12 mouse cellular contexts compared by ENCODE assay signal in genomic region chr1:98173907-98174810, GRCm38 (mm10).
DNase-seq lines count a peak whose midpoint lies in the region; ATAC-seq and TF ChIP-seq lines count a peak whose summit lies in the region.
"Had no signal": no experiment of that assay in that cellular context is flagged by ENCODE, and none has a peak within 500 bp of the region (broad histone marks: within the 10 kb centered on the region; RNA-seq: fewer than 3 reads in every experiment).

No protein-coding gene starts in this region.

- 62% methylated on average over 11 of the region's 11 CpGs for WGBS in neural tube, embryonic 12.5 days
- 72% methylated on average over 11 of the region's 11 CpGs for WGBS in hindbrain, embryonic 11.5 days
- WGBS in midbrain, embryonic 13.5 days, result 37% methylated on average over 11 of the region's 11 CpGs
- WGBS in kidney, adult 2 months, result 75% methylated on average over 11 of the region's 11 CpGs

- H3K9me3 ChIP-seq in neural tube, embryonic 12.5 days, result no peaks in the 10 kb centered on the region
- H3K9me3 ChIP-seq in hindbrain, embryonic 11.5 days (ENCODE audit: control insufficient read depth, low read length), result no peaks in the 10 kb centered on the region
- no peaks in the 10 kb centered on the region for H3K9me3 ChIP-seq in midbrain, embryonic 13.5 days

- no peak overlapping the region for H3K4me3 ChIP-seq in neural tube, embryonic 12.5 days
- no peak overlapping the region for H3K4me3 ChIP-seq in hindbrain, embryonic 11.5 days (ENCODE audit: low read depth, low read length)
- no peak overlapping the region for H3K4me3 ChIP-seq in midbrain, embryonic 13.5 days (replicated peaks)
- H3K4me3 ChIP-seq in kidney, adult 2 months (ENCODE audit: insufficient read depth, low read depth, low read length), result no peak overlapping the region

- no peak overlapping the region for H3K9ac ChIP-seq in neural tube, embryonic 12.5 days
- no peak overlapping the region for H3K9ac ChIP-seq in hindbrain, embryonic 11.5 days (ENCODE audit: low read depth, low read length)
- H3K9ac ChIP-seq in midbrain, embryonic 13.5 days (replicated peaks), result peak overlapping the region; percentile 7

- no peak for TF ChIP-seq POLR2A in kidney, adult 2 months (IDR thresholded peaks at IDR 0.05; ENCODE audit: low read depth, low read length)

- no peak overlapping the region for H3K27ac ChIP-seq in neural tube, embryonic 12.5 days
- H3K27ac ChIP-seq in hindbrain, embryonic 11.5 days (ENCODE audit: low read depth, low read length), result peak overlapping the region; percentile 2; the same call in 1 of the 2 replicates
- H3K27ac ChIP-seq in midbrain, embryonic 13.5 days, result peak overlapping the region; percentile 67
- H3K27ac ChIP-seq in kidney, adult 2 months (ENCODE audit: insufficient read depth, low read depth, low read length), result no peak overlapping the region

- no peaks in the 10 kb centered on the region for H3K36me3 ChIP-seq in neural tube, embryonic 12.5 days
- H3K36me3 ChIP-seq in hindbrain, embryonic 11.5 days (ENCODE audit: control insufficient read depth, insufficient read depth, low read length), result no peaks in the 10 kb centered on the region
- no peaks in the 10 kb centered on the region for H3K36me3 ChIP-seq in midbrain, embryonic 13.5 days
- no peaks in the 10 kb centered on the region for H3K36me3 ChIP-seq in kidney, adult 2 months (ENCODE audit: control insufficient read depth, insufficient read depth, low read length)

- no peaks in the 10 kb centered on the region for H3K27me3 ChIP-seq in neural tube, embryonic 12.5 days (replicated peaks)
- H3K27me3 ChIP-seq in hindbrain, embryonic 11.5 days (ENCODE audit: control insufficient read depth, insufficient read depth, low read length), result no peaks in the 10 kb centered on the region
- H3K27me3 ChIP-seq in midbrain, embryonic 13.5 days, result no peaks in the 10 kb centered on the region
- H3K27me3 ChIP-seq in kidney, adult 2 months (replicated peaks; ENCODE audit: control insufficient read depth, insufficient read depth, low read length), result no peaks in the 10 kb centered on the region
- H3K27me3 ChIP-seq: CH12.LX had no signal

- DNase-seq in neural tube, embryonic 10.5 days (ENCODE audit: extremely low spot score, low spot score), result no peak
- DNase-seq in hindbrain, embryonic 11.5 days (ENCODE audit: low spot score), result no peak
- no peak for DNase-seq in spleen, postnatal 4 days (ENCODE audit: low spot score in 2 of 2)
- DNase-seq in kidney, adult 2 months, result no peak
- DNase-seq in left cerebral cortex, adult 11 months (ENCODE audit: low spot score), result no peak
- DNase-seq: adrenal gland, postnatal 10 days; lung, postnatal 14 days; right cerebral cortex, adult 18-20 months had no signal

- no peaks in the 10 kb centered on the region for H3K4me1 ChIP-seq in neural tube, embryonic 12.5 days
- H3K4me1 ChIP-seq in hindbrain, embryonic 11.5 days (replicated peaks; ENCODE audit: control insufficient read depth, insufficient read depth, low read length), result no peaks in the 10 kb centered on the region
- peaks cover 18% of the 10 kb centered on the region for H3K4me1 ChIP-seq in midbrain, embryonic 13.5 days (replicated peaks)
- no peaks in the 10 kb centered on the region for H3K4me1 ChIP-seq in kidney, adult 2 months (ENCODE audit: control insufficient read depth, insufficient read depth, low read length)

- TF ChIP-seq CTCF in kidney, adult 2 months (conservative IDR thresholded peaks at IDR 0.05; ENCODE audit: insufficient read depth, insufficient read length, low read depth, low read length), result no peak

- H3K4me2 ChIP-seq in neural tube, embryonic 12.5 days (replicated peaks), result no peak overlapping the region
- no peak overlapping the region for H3K4me2 ChIP-seq in hindbrain, embryonic 11.5 days (replicated peaks; ENCODE audit: low read depth, low read length)
- no peak overlapping the region for H3K4me2 ChIP-seq in midbrain, embryonic 13.5 days (replicated peaks)
- H3K4me2 ChIP-seq: liver, embryonic 11.5 days had no signal

- peak; percentile 67 for ATAC-seq in neural tube, embryonic 12.5 days (ENCODE audit: low FRiP score, low read depth)
- peak; percentile 64 for ATAC-seq in hindbrain, embryonic 11.5 days (ENCODE audit: low FRiP score)
- ATAC-seq in midbrain, embryonic 13.5 days, result peak; percentile 79

Comparison
In these comparisons a context has a peak if more than half of its experiments do, and no peak if none do; other contexts are left out.
1. H3K27ac ChIP-seq: peak in hindbrain, embryonic 11.5 days (single experiment) and midbrain, embryonic 13.5 days (single experiment); none in neural tube, embryonic 12.5 days (single experiment) and kidney, adult 2 months (single experiment).
2. Peak in every context shown above with its lines, with median percentiles within 50 percentile points of each other: ATAC-seq.